Mouse (Mus musculus): ENCODE measurements around the gene Rassf2.

DNA sequence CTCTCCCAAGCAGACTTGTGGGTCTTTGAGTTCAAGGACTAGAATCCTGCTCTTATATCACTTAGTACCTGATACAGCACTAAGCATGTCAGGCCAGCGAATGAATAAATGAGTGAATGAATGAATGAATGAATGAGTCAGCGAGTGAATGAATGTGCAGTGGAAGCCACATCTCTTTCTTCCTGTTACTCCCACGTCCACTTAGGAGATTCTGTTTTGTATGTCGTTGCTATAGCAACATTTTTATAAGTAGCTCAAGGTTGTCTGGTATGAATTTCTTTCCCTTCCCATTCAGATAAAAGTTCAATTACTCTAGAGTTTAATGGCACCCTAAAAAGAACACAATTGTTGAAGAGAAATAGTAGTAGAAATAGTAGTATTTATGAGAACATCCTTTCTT, 59.0 kb downstream of the Rassf2 start:
- TF ChIP-seq GATA1 (IDR thresholded peaks at IDR 0.05; ENCODE audit: borderline replicate concordance, low read length) (no peak), FLI1 (IDR thresholded peaks at IDR 0.05; ENCODE audit: low read length) (no peak)

Data from megakaryocyte, embryonic 14.5 days (primary cell).